Mouse (Mus musculus) intestine, embryonic 14.5 days (tissue): Measurements from ENCODE around the gene Fars2. TPM values are rescaled to one million over a fixed set of nuclear protein-coding genes. Genes with fewer than 3 reads are reported as not detected.

Experiments used
- ATAC-seq: fragments of 200-750 bp; cut with Nextera tagmentation; replicated peaks from 2 replicates; pipeline ENCODE4 v1.8.0; 2017; ENCODE audit warnings: low read depth, moderate number of reproducible peaks, moderate TSS enrichment, moderate library complexity; ENCODE audit not compliant: low FRiP score, low TSS enrichment
- DNase-seq: peaks from one replicate; pipeline ENCODE4 v3.0.0-alpha.2; 2018; ENCODE audit warnings: low spot score
- H3K27ac ChIP-seq: fragments of 300-500 bp; sonication (generic); 2 replicates; pipeline ENCODE4 v1.5.1; 2014; ENCODE audit warnings: low read depth, mild to moderate bottlenecking, control low read depth
- H3K27me3 ChIP-seq: fragments of 300-500 bp; sonication (generic); replicated peaks from 2 replicates; pipeline ENCODE4 v1.6.1; 2014; ENCODE audit warnings: low read length, control low read depth; ENCODE audit not compliant: control insufficient read depth, insufficient read depth
- H3K36me3 ChIP-seq: fragments of 300-500 bp; sonication (generic); 2 replicates; pipeline ENCODE4 v1.6.1; 2014; ENCODE audit warnings: low read length, control low read depth; ENCODE audit not compliant: control insufficient read depth, insufficient read depth
- H3K4me1 ChIP-seq: fragments of 300-500 bp; sonication (generic); replicated peaks from 2 replicates; pipeline ENCODE4 v1.6.1; 2014; ENCODE audit warnings: low read length, control low read depth, mixed read lengths; ENCODE audit not compliant: control insufficient read depth, insufficient read depth
- H3K4me2 ChIP-seq: fragments of 300-500 bp; sonication (generic); 2 replicates; pipeline ENCODE4 v1.6.1; 2014; ENCODE audit warnings: low read length
- H3K4me3 ChIP-seq: fragments of 300-500 bp; sonication (generic); 2 replicates; pipeline ENCODE4 v1.5.1; 2014; ENCODE audit warnings: low read depth, low read length, control low read depth, mixed read lengths
- H3K9ac ChIP-seq: fragments of 300-500 bp; sonication (generic); 2 replicates; pipeline ENCODE4 v1.6.1; 2014; ENCODE audit warnings: mild to moderate bottlenecking, low read length
- H3K9me3 ChIP-seq: fragments of 300-500 bp; sonication (generic); 2 replicates; pipeline ENCODE4 v1.6.1; 2016; ENCODE audit warnings: low read length, control low read depth; ENCODE audit not compliant: control insufficient read depth
- WGBS: fragments of 180-500 bp; shearing (Covaris S2); extraction: QIAGEN DNeasy Blood & Tissue Kit; methylation state at CpG from one replicate; pipeline ENCODE4 v1.1.7; 2014; 5-methylcytosine and 5-hydroxymethylcytosine counted together
- polyA plus RNA-seq: library from polyadenylated mRNA; unstranded; fragments of >200 nt; fragmentation: Nextera tagmentation; extraction: Ambion mirVana; gene quantifications from 2 replicates; pipeline ENCODE4 v1.2.1, GENCODE M21; 2014

Gene Fars2
- polyA plus RNA-seq, 1 experiment from 2014 or later = 37.6 TPM

- no peak overlapping the region for H3K4me2 ChIP-seq
- no peaks in the 10 kb centered on the region for H3K9me3 ChIP-seq
- no peak overlapping the region for H3K27ac ChIP-seq
- no peak overlapping the region for H3K9ac ChIP-seq
- H3K4me3 ChIP-seq = no peak overlapping the region
- no peaks in the 10 kb centered on the region for H3K4me1 ChIP-seq
- H3K36me3 ChIP-seq = no peaks in the 10 kb centered on the region
- DNase-seq = no peak
- no peaks in the 10 kb centered on the region for H3K27me3 ChIP-seq
- 94% methylated on average over 11 of the region's 11 CpGs for WGBS
- ATAC-seq = no peak
Measured at GRCm38 (mm10) chr13:36486756-36487155, 369.5 kb downstream of the Fars2 start.

GRCm38 (mm10) chr13:36489365-36489764, 372.2 kb downstream of the Fars2 start:
- H3K9ac ChIP-seq = no peak overlapping the region
- ATAC-seq (no peak), DNase-seq (no peak)
- 53% methylated on average over 2 of the region's 2 CpGs for WGBS
- no peak overlapping the region for H3K27ac ChIP-seq
- H3K36me3 ChIP-seq = no peaks in the 10 kb centered on the region
- H3K4me3 ChIP-seq = no peak overlapping the region
- H3K9me3 ChIP-seq = no peaks in the 10 kb centered on the region
- H3K4me2 ChIP-seq = no peak overlapping the region
- H3K27me3 ChIP-seq = no peaks in the 10 kb centered on the region
- no peaks in the 10 kb centered on the region for H3K4me1 ChIP-seq

- WGBS = 60% methylated on average over 7 of the region's 7 CpGs
- Histone ChIP-seq H3K36me3 (no peaks in the 10 kb centered on the region), H3K27me3 (no peaks in the 10 kb centered on the region), H3K9me3 (no peaks in the 10 kb centered on the region), H3K9ac (no peak overlapping the region), H3K4me1 (no peaks in the 10 kb centered on the region), H3K4me2 (no peak overlapping the region), H3K4me3 (no peak overlapping the region), H3K27ac (no peak overlapping the region)
- DNase-seq (no peak), ATAC-seq (no peak)
Measured at GRCm38 (mm10) chr13:36490612-36491011, 373.4 kb downstream of the Fars2 start.

GRCm38 (mm10) chr13:36492397-36492796, 375.2 kb downstream of the Fars2 start:
- ATAC-seq = no peak

GRCm38 (mm10) chr13:36493294-36493693, 376.1 kb downstream of the Fars2 start:
- ATAC-seq (no peak), DNase-seq (no peak)
- Histone ChIP-seq H3K9me3 (no peaks in the 10 kb centered on the region), H3K27me3 (no peaks in the 10 kb centered on the region), H3K9ac (no peak overlapping the region), H3K36me3 (no peaks in the 10 kb centered on the region), H3K4me1 (no peaks in the 10 kb centered on the region), H3K4me3 (no peak overlapping the region), H3K4me2 (no peak overlapping the region), H3K27ac (no peak overlapping the region)
- 75% methylated on average over 2 of the region's 2 CpGs for WGBS

More at GRCm38 (mm10) chr13:36492397-36492796, 375.2 kb downstream of the Fars2 start:
- Histone ChIP-seq H3K4me1 (no peaks in the 10 kb centered on the region), H3K27ac (no peak overlapping the region), H3K9ac (no peak overlapping the region), H3K4me3 (no peak overlapping the region), H3K27me3 (no peaks in the 10 kb centered on the region), H3K4me2 (no peak overlapping the region), H3K36me3 (no peaks in the 10 kb centered on the region), H3K9me3 (no peaks in the 10 kb centered on the region)
- DNase-seq = no peak
- WGBS = 62% methylated on average over 3 of the region's 3 CpGs

GRCm38 (mm10) chr13:36493762-36494161, 376.6 kb downstream of the Fars2 start:
- DNase-seq = no peak
- Histone ChIP-seq H3K9ac (no peak overlapping the region), H3K4me2 (no peak overlapping the region), H3K27ac (no peak overlapping the region), H3K36me3 (no peaks in the 10 kb centered on the region), H3K9me3 (no peaks in the 10 kb centered on the region), H3K4me3 (no peak overlapping the region), H3K4me1 (no peaks in the 10 kb centered on the region), H3K27me3 (no peaks in the 10 kb centered on the region)
- ATAC-seq = no peak
- 80% methylated on average over 7 of the region's 7 CpGs for WGBS

- H3K9ac ChIP-seq = no peak overlapping the region
- no peaks in the 10 kb centered on the region for H3K36me3 ChIP-seq
- WGBS = 91% methylated on average over 2 of the region's 2 CpGs
- H3K9me3 ChIP-seq = no peaks in the 10 kb centered on the region
- DNase-seq = no peak
- ATAC-seq = no peak
- no peaks in the 10 kb centered on the region for H3K4me1 ChIP-seq
- no peak overlapping the region for H3K4me3 ChIP-seq
- no peaks in the 10 kb centered on the region for H3K27me3 ChIP-seq
- H3K4me2 ChIP-seq = no peak overlapping the region
- no peak overlapping the region for H3K27ac ChIP-seq
Measured at GRCm38 (mm10) chr13:36495980-36496379, 378.8 kb downstream of the Fars2 start.

- Histone ChIP-seq H3K9ac (no peak overlapping the region), H3K27me3 (no peaks in the 10 kb centered on the region), H3K4me1 (no peaks in the 10 kb centered on the region), H3K4me2 (no peak overlapping the region), H3K9me3 (no peaks in the 10 kb centered on the region), H3K4me3 (no peak overlapping the region), H3K36me3 (no peaks in the 10 kb centered on the region), H3K27ac (no peak overlapping the region)
- 65% methylated on average over 4 of the region's 4 CpGs for WGBS
- DNase-seq = no peak
- ATAC-seq = no peak
Measured at GRCm38 (mm10) chr13:36497346-36497745, 380.1 kb downstream of the Fars2 start.

- WGBS = 70% methylated on average over 4 of the region's 4 CpGs
- H3K27ac ChIP-seq = no peak overlapping the region
- no peaks in the 10 kb centered on the region for H3K9me3 ChIP-seq
- H3K36me3 ChIP-seq = no peaks in the 10 kb centered on the region
- no peaks in the 10 kb centered on the region for H3K27me3 ChIP-seq
- H3K4me2 ChIP-seq = no peak overlapping the region
- no peak overlapping the region for H3K4me3 ChIP-seq
- DNase-seq (no peak), ATAC-seq (no peak)
- no peak overlapping the region for H3K9ac ChIP-seq
- H3K4me1 ChIP-seq = no peaks in the 10 kb centered on the region
Measured at GRCm38 (mm10) chr13:36500370-36500905, 383.2 kb downstream of the Fars2 start.
